Mouse (Mus musculus) heart, embryonic 11.5 days (tissue): ENCODE measurements at regions not wholly inside any gene's neighbourhood (a gene's known extent, or its start where the extent isn't known, plus 50 kb on each side); places are given as distances from the start of the nearest gene placed in this dataset.

ENCODE experiments used
- ATAC-seq: fragments of 200-750 bp; cut with Nextera tagmentation; replicated peaks from 2 replicates; pipeline ENCODE4 v1.8.0; 2017; ENCODE audit warnings: moderate library complexity; ENCODE audit not compliant: insufficient number of reproducible peaks, low FRiP score, low TSS enrichment
- H3K27ac ChIP-seq: fragments of 300-500 bp; sonication (generic); 2 replicates; pipeline ENCODE4 v1.5.1; 2014; ENCODE audit warnings: mild to moderate bottlenecking, low read depth, low read length
- H3K27me3 ChIP-seq: fragments of 300-500 bp; sonication (generic); 2 replicates; pipeline ENCODE4 v1.6.1; 2014; ENCODE audit warnings: mild to moderate bottlenecking, low read length, mixed read lengths; ENCODE audit not compliant: control insufficient read depth, insufficient read depth
- H3K36me3 ChIP-seq: fragments of 300-500 bp; sonication (generic); 2 replicates; pipeline ENCODE4 v1.6.1; 2014; ENCODE audit warnings: mild to moderate bottlenecking, low read length, moderate library complexity, mixed read lengths; ENCODE audit not compliant: control insufficient read depth, insufficient read depth
- H3K4me1 ChIP-seq: fragments of 300-500 bp; sonication (generic); 2 replicates; pipeline ENCODE4 v1.6.1; 2014; ENCODE audit warnings: low read length; ENCODE audit not compliant: control insufficient read depth, insufficient read depth
- H3K4me2 ChIP-seq: fragments of 300-500 bp; sonication (generic); 2 replicates; pipeline ENCODE4 v1.6.1; 2014; ENCODE audit warnings: mild to moderate bottlenecking, moderate library complexity
- H3K4me3 ChIP-seq: fragments of 300-500 bp; sonication (generic); 2 replicates; pipeline ENCODE4 v1.5.1; 2014; ENCODE audit warnings: low read depth, low read length
- H3K9ac ChIP-seq: fragments of 300-500 bp; sonication (generic); 2 replicates; pipeline ENCODE4 v1.6.1; 2014; ENCODE audit warnings: mild to moderate bottlenecking, low read depth, low read length, moderate library complexity
- H3K9me3 ChIP-seq: fragments of 300-500 bp; sonication (generic); replicated peaks from 2 replicates; pipeline ENCODE4 v1.6.1; 2016; ENCODE audit warnings: low read length; ENCODE audit not compliant: control insufficient read depth
- WGBS: fragments of 180-500 bp; shearing (Covaris S2); extraction: QIAGEN DNeasy Blood & Tissue Kit; methylation state at CpG from one replicate; pipeline ENCODE4 v1.1.7; 2014; ENCODE audit not compliant: insufficient replicate concordance; 5-methylcytosine and 5-hydroxymethylcytosine counted together

GRCm38 (mm10) chr14:61735541-61735940 lies 128.3 kb downstream of the Kcnrg start:
- no peak overlapping the region for H3K27ac ChIP-seq

GRCm38 (mm10) chr14:61736384-61737322 lies 129.4 kb downstream of the Kcnrg start:
- no peak overlapping the region for H3K9ac ChIP-seq
- no peaks in the 10 kb centered on the region for H3K9me3 ChIP-seq
- H3K36me3 ChIP-seq, result no peaks in the 10 kb centered on the region
- H3K4me2 ChIP-seq, result no peak overlapping the region
- H3K4me1 ChIP-seq, result no peaks in the 10 kb centered on the region
- no peak overlapping the region for H3K4me3 ChIP-seq
- H3K27me3 ChIP-seq, result no peaks in the 10 kb centered on the region
- no peak overlapping the region for H3K27ac ChIP-seq
- WGBS, result 48% methylated on average over 16 of the region's 16 CpGs
- no peak for ATAC-seq

More at GRCm38 (mm10) chr14:61735541-61735940, 128.3 kb downstream of the Kcnrg start:
- no peak overlapping the region for H3K9ac ChIP-seq
- H3K36me3 ChIP-seq, result no peaks in the 10 kb centered on the region
- no peak overlapping the region for H3K4me3 ChIP-seq
- WGBS, result 70% methylated on average over 6 of the region's 6 CpGs
- H3K4me2 ChIP-seq, result no peak overlapping the region
- no peak for ATAC-seq
- no peaks in the 10 kb centered on the region for H3K27me3 ChIP-seq
- no peaks in the 10 kb centered on the region for H3K4me1 ChIP-seq
- no peaks in the 10 kb centered on the region for H3K9me3 ChIP-seq

GRCm38 (mm10) chr14:61737504-61738040 lies 130.3 kb downstream of the Kcnrg start:
- no peak for ATAC-seq
- H3K9ac ChIP-seq, result no peak overlapping the region
- no peak overlapping the region for H3K4me2 ChIP-seq
- peak overlapping the region; percentile 50 for H3K27ac ChIP-seq
- H3K9me3 ChIP-seq, result no peaks in the 10 kb centered on the region
- no peaks in the 10 kb centered on the region for H3K36me3 ChIP-seq
- WGBS, result 81% methylated on average over 6 of the region's 6 CpGs
- no peaks in the 10 kb centered on the region for H3K4me1 ChIP-seq
- no peaks in the 10 kb centered on the region for H3K27me3 ChIP-seq
- H3K4me3 ChIP-seq, result no peak overlapping the region

- Histone ChIP-seq H3K27me3 (no peaks in the 10 kb centered on the region), H3K4me1 (0 out of 2 replicates have a peak, but pooled peaks cover 4% of the 10 kb centered on the region), H3K27ac (no peak overlapping the region), H3K36me3 (no peaks in the 10 kb centered on the region), H3K4me2 (no peak overlapping the region), H3K9ac (no peak overlapping the region), H3K4me3 (no peak overlapping the region), H3K9me3 (no peaks in the 10 kb centered on the region)
- no peak for ATAC-seq
- 91% methylated on average over 1 of the region's 1 CpGs for WGBS
Measured at GRCm38 (mm10) chr14:61739453-61739852, 132.2 kb downstream of the Kcnrg start.

- 10% methylated on average over 4 of the region's 4 CpGs for WGBS
- H3K4me2 ChIP-seq, result peak overlapping the region; percentile 20
Measured at GRCm38 (mm10) chr14:61743855-61744408, 136.7 kb downstream of the Kcnrg start.

GRCm38 (mm10) chr14:61753421-61753820 lies 146.2 kb downstream of the Kcnrg start:
- Histone ChIP-seq H3K36me3 (no peaks in the 10 kb centered on the region), H3K9me3 (no peaks in the 10 kb centered on the region), H3K27ac (no peak overlapping the region), H3K27me3 (no peaks in the 10 kb centered on the region), H3K4me3 (no peak overlapping the region), H3K4me2 (no peak overlapping the region), H3K4me1 (no peaks in the 10 kb centered on the region), H3K9ac (no peak overlapping the region)
- 80% methylated on average over 3 of the region's 3 CpGs for WGBS
- no peak for ATAC-seq

More at GRCm38 (mm10) chr14:61743855-61744408, 136.7 kb downstream of the Kcnrg start:
- Histone ChIP-seq H3K27ac (no peak overlapping the region), H3K9me3 (no peaks in the 10 kb centered on the region), H3K36me3 (no peaks in the 10 kb centered on the region), H3K27me3 (peaks cover 4% of the 10 kb centered on the region; the same call in 1 of the 2 replicates), H3K9ac (no peak overlapping the region), H3K4me1 (0 out of 2 replicates have a peak, but pooled peaks cover 4% of the 10 kb centered on the region), H3K4me3 (no peak overlapping the region)
- no peak for ATAC-seq

GRCm38 (mm10) chr14:61756651-61757050 lies 149.4 kb downstream of the Kcnrg start:
- ATAC-seq, result no peak
- H3K4me1 ChIP-seq, result no peaks in the 10 kb centered on the region
- H3K27me3 ChIP-seq, result no peaks in the 10 kb centered on the region
- H3K4me3 ChIP-seq, result no peak overlapping the region
- no peak overlapping the region for H3K4me2 ChIP-seq
- WGBS, result 24% methylated on average over 1 of the region's 1 CpGs
- H3K27ac ChIP-seq, result no peak overlapping the region
- no peaks in the 10 kb centered on the region for H3K36me3 ChIP-seq
- no peaks in the 10 kb centered on the region for H3K9me3 ChIP-seq
- no peak overlapping the region for H3K9ac ChIP-seq

GRCm38 (mm10) chr14:61757086-61757822 lies 150.0 kb downstream of the Kcnrg start:
- Histone ChIP-seq H3K4me1 (no peaks in the 10 kb centered on the region), H3K4me3 (peak overlapping the region; percentile 26; the same call in 1 of the 2 replicates), H3K27me3 (no peaks in the 10 kb centered on the region), H3K27ac (peak overlapping the region; percentile 50; the same call in 1 of the 2 replicates), H3K36me3 (no peaks in the 10 kb centered on the region), H3K9me3 (no peaks in the 10 kb centered on the region), H3K9ac (peak overlapping the region; percentile 40; the same call in 1 of the 2 replicates), H3K4me2 (peak overlapping the region; percentile 63)
- ATAC-seq, result peak; percentile 68; the same call in 1 of the 2 replicates
- 7% methylated on average over 14 of the region's 15 CpGs for WGBS
